Mouse (Mus musculus) adrenal gland, adult (tissue): Measurements from ENCODE around the gene Pgbd5.
A peak's percentile ranks its signal among the peaks of the same experiment; 100 is the strongest.

Experiments
- DNase-seq, 2 experiments: peaks; one replicate each; pipeline ENCODE4 v3.0.0; 2022 to 2023; ENCODE audit warnings: low spot score in 1 of 2; ENCODE audit not compliant: inconsistent age in 2 of 2

Pgbd5 gene

GRCm38 (mm10) chr8:124439558-124439957 is at the start of gene Pgbd5:
Pgbd5 (minus strand) TSS chr8:124439658.
- DNase-seq, result no peak

GRCm38 (mm10) chr8:124483356-124484115 is 44.1 kb upstream of the Pgbd5 start:
- DNase-seq, result no peak

DNA sequence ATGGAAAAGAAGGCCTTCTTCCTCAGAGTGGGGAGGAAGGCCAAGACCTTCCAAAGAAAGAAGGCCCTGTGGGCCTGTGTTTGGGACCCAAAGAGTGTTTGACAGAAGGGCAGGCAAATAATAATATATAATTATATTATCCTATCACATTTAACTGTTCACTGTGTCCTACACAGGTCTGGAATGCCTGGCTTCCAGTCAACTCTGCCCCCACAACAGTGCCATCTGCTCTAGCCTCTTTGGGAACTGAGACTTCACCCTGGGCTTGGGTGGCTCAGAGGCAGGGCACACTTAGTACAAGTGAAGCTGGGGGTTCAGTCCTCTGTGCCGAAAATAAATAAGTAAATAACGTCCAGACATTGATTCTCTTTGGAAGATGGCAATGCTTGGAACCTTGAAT is 43.3 kb upstream of the Pgbd5 start:
- no peak for DNase-seq

- DNase-seq, result peak; percentile 77 to 88
These were observed 40.9 kb upstream of the Pgbd5 start for GRCm38 (mm10) chr8:124480321-124480720.

GRCm38 (mm10) chr8:124479251-124479650 is 39.8 kb upstream of the Pgbd5 start:
- no peak for DNase-seq

DNA sequence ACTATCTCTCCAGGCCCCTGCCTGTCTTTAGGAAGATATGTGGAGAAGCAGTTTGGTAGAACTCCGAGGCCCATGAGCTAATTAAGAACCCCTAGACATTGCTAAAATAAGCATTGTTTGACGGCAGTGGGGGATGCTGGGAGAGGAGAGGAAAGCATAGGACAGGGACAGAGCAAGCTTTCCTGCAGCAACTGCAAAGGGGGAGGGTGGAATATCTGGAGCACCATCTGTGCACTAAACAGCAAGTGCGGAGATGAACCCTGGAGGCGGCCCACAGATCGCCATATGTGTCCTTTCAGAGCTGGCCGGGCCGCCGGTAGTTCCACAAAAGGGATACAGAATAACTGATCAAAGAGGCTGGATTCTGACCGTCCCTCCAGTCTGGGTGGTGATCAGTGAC is 37.2 kb upstream of the Pgbd5 start:
- no peak for DNase-seq

DNA sequence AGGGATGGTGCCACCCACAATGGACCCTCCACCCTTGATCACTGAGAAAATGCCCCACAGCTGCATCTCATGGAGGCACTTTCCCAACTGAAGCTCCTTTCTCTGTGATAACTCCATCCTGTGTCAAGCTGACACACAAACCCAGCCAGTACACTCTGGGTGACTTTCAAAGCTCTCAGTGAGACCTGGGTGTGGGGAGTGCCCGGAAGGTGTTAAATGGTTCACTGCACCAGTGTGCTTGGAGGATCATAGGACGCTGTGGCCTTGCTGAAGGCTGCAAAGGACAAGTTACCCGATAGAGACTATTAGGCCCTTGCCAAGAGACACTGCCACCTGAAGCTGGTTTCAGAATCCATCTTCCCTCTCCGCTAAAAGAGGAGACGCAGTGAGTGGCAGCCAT is 36.2 kb upstream of the Pgbd5 start:
- DNase-seq, result no peak

- no peak for DNase-seq
These were observed 25.2 kb upstream of the Pgbd5 start for GRCm38 (mm10) chr8:124464641-124465040.

DNA sequence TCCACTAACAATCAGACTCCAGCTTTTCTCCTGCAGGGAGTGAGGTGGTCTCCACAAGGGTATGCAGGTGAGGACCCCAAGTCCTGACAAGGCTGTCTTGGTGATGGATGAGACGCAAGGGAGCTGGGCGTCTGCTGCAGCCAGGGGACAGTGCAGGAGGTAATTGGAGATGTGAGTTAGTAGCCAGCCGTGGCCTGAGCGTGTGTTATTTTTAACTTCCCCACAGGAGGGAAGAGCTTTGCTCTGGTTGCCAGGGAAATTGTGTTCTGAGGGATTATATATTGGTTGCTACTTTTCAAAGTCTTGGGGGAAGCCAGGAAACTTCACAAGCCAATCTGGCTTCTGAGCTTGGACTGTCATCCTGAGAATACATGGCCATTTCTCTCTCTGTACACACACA is 23.7 kb upstream of the Pgbd5 start:
- DNase-seq, result no peak

DNA sequence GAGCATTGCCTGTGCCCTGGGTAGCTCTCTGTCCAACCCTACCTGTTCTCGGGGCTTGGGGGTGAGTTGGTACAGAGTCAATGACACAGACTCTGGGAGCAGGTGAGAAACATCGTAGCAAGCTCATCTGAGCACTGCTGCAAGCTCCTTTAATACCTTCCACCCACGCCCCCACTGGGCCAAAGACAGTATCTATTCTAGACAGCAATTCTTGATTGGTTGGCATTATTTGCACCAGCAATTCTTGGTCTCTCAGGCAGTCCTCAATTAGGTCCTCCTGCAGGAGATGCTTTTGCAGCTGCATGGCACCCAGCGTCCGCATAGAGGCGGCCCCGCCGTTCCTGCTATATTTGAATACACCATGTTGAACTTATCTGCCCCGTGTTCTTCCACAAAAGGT is 22.7 kb upstream of the Pgbd5 start:
- DNase-seq, result no peak

DNA sequence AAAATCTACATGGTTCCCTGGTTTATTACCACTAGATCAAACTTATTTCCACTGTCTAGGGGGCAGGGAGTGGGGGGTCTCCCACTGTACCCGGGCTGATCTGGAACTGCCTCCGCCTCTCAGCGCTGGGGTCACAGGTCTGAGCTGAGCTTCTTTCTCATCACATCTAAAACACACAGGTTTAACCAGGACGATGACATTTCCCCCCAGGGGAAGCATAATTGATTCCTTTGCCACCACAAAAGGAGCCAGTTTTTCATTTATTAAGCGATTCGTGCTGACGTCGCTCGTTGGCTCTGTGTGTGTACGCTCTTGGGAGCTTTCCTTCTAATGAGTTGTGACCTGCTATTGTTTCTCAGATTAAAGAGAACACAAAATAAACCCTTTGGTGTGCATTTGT is 21.6 kb upstream of the Pgbd5 start:
- DNase-seq, result no peak

- no peak for DNase-seq
These were observed 21.2 kb upstream of the Pgbd5 start for GRCm38 (mm10) chr8:124460660-124461059.

- DNase-seq, result no peak
These were observed 20.2 kb upstream of the Pgbd5 start for GRCm38 (mm10) chr8:124459627-124460026.

- peak; percentile 80 to 89 for DNase-seq
These were observed 15.9 kb upstream of the Pgbd5 start for GRCm38 (mm10) chr8:124455359-124455758.

DNA sequence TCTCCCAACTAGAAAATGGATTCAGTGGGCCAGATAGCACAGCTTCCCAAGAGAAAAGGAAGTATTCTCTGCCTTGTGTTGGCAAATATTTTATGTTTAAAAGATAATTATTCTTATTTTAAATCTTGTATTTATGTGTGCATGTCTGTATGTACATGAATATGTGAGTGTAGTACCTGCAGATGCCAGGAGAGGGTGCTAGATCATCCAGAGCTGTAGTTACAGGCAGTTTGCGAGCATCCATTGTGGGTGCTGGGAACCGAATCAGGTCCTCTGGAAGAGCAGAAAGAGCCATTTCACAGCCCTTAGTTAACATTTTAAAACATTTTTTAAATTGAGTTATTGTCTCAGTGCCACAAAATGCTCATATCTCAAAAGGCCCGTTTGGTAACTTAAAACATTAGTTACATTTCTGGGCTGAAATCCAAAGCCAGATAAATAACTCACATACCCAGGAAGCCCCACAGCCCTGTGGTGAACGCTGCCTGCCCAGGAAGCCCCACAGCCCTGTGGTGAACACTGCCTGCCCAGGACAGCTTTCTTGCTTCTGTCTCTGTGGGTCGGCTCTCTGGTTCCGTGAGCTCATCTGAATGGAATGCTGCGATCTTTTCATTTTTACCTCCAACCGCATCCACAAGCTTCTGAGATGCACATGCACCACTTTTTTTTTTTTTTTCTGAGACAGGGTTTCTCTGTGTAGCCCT is 10.9 kb upstream of the Pgbd5 start:
- no peak for DNase-seq

GRCm38 (mm10) chr8:124448962-124449670 is 9.7 kb upstream of the Pgbd5 start:
- peak; percentile 29 to 45 for DNase-seq

DNA sequence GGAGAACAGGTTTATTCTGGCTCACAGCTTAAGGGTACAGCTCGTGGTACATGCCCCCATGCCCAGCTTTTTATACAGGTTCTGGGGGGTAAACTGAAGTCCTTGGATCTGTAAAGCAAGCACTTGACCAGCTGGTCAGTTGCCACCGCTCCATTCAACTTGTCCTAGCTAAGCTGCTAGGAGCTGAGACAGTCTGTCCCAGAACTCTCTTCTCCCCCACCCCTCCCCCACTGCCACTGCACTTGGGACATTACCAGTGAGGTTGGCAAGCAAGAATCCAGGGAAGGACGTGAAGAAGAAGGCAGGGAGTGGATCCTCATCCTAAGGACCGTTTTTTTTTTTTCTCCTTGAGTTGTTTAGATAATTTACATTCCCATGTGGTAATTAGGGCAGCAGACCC is 2.7 kb downstream of the Pgbd5 start:
- DNase-seq, result no peak

DNA sequence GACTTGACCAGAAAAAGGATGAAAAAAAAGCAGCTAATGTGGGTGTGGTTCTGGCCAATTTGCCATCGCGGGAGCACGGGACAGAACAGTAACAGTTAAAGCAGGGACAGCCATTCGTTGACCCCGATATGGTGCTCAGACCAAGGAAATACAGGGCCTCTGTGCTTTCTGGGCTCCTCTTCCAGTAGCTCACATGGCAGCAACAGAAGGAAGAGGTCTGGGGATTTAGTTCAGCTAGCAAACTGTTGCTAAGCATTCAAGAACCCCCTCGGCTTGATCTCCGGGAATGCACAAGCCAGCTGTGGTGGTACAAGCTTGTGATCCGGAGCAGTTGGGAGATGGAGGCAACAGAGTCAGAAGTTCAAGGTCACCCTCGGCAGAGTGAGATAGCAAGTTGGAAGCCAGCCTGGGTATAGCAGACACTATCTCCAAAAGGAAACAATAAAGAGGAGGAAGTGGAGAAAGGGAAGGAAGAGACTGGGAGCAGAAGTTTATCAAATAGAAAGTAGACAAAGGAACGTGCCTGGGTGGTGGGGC is 3.7 kb downstream of the Pgbd5 start:
- no peak for DNase-seq

GRCm38 (mm10) chr8:124435170-124435569 is 4.3 kb downstream of the Pgbd5 start:
- no peak for DNase-seq

GRCm38 (mm10) chr8:124434126-124434790 is 5.2 kb downstream of the Pgbd5 start:
- DNase-seq, result peak; percentile 98

DNA sequence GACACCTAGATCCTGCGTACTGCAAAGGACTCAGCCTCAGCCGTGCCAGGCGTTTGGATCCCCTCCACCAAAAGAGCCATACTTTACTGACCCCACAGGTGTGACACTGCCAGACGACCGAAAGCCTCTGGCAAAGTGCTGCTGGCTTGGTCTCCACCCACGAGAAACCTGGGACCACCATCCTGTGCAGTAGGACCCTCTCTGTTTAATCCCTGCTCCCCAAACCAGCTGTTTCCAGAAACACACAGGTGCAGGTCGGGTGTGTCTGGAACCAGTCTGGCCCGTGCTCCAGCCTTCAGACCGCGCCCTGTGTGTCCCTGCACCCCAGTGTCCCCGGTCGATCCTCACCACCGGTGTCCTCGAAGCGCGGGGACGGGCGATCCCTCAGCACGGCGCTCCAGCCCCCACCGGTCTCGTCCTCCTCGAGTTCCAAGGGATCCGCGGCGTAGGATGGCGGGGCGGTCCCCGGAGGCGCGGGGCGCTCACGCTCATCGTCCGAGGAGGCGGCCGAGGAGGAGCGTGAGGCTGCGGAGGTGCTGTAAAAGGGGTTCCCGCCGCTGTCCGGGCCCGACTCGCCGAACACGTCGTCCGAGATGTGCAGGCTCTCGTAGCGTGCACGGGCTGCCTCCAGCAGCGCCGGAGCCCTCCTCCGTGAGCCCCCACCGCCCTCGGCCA is 5.9 kb downstream of the Pgbd5 start:
- DNase-seq, result peak; percentile 52 to 76
